Mouse (Mus musculus) heart, adult 2 months (tissue): Measurements from ENCODE around the gene Rab19.

Experiments
- CTCF ChIP-seq: fragments of 200-600 bp; IDR thresholded peaks from 2 replicates; pipeline ENCODE4 v1.8.1; 2022; ENCODE audit warnings: antibody characterized with exemption, mild to moderate bottlenecking, moderate library complexity
- POLR2A ChIP-seq: fragments of 200-500 bp; IDR thresholded peaks from 2 replicates; pipeline ENCODE4 v1.6.1; 2011; ENCODE audit warnings: mild to moderate bottlenecking, low read depth, low read length, control low read depth; ENCODE audit not compliant: insufficient read depth

- TF ChIP-seq POLR2A (no peak), CTCF (no peak)
Observed at GRCm38 (mm10) chr6:39338359-39338758, 42.6 kb upstream of the Rab19 start.
